Comparison of ENCODE assay signal across 8 mouse cellular contexts in the genomic region with DNA sequence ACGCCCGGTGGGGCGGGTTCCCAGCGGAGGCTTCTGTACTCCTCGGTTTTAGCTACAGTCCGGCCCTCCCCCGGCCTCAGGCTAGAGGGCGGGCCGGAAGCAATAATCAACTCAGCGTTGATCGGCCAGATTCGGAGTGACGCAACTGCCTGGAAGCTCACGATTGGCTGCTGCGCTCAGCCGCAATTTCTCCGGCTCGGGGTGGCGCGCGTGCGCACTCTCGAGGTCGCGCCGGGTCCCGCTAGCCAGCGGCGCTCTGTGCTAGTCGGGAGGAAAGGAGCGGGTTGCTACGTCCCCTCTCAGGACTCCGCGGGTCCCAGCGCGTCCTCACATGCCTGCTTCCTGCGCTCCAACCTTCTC. TPM values are rescaled to one million over a fixed set of nuclear protein-coding genes. Genes with fewer than 3 reads are reported as not detected.
DNase-seq lines count a peak whose midpoint lies in the region; ATAC-seq lines count a peak whose summit lies in the region.

A gene (minus strand): TSS at position 113 of the 360 bp plus-strand sequence.

- peak within 1 kb of the TSS; percentile 67 for H3K4me3 ChIP-seq in forebrain, embryonic 14.5 days (ENCODE audit: low read depth, low read length)
- H3K4me3 ChIP-seq in neural tube, embryonic 15.5 days (replicated peaks), result peak within 1 kb of the TSS; percentile 77

- under 1% methylated on average over 37 of the region's 37 CpGs for WGBS in forebrain, embryonic 14.5 days
- WGBS in neural tube, embryonic 15.5 days, result 0% methylated on average over 37 of the region's 37 CpGs

- H3K27ac ChIP-seq in forebrain, embryonic 14.5 days (ENCODE audit: low read depth, low read length), result peak within 1 kb of the TSS; percentile 80
- H3K27ac ChIP-seq in neural tube, embryonic 15.5 days (replicated peaks), result peak within 1 kb of the TSS; percentile 87

- no peaks in the 10 kb centered on the region for H3K27me3 ChIP-seq in forebrain, embryonic 14.5 days (replicated peaks; ENCODE audit: control insufficient read depth, insufficient read depth, low read length)
- H3K27me3 ChIP-seq in neural tube, embryonic 15.5 days (replicated peaks), result no peaks in the 10 kb centered on the region

- H3K9ac ChIP-seq in forebrain, embryonic 14.5 days (ENCODE audit: low read length), result peak within 1 kb of the TSS; percentile 74
- peak within 1 kb of the TSS; percentile 88 for H3K9ac ChIP-seq in neural tube, embryonic 15.5 days (replicated peaks)

- peaks cover 10% of the 10 kb centered on the region for H3K4me1 ChIP-seq in forebrain, embryonic 14.5 days (ENCODE audit: control insufficient read depth, insufficient read depth, low read length)
- H3K4me1 ChIP-seq in neural tube, embryonic 15.5 days, result peaks cover 41% of the 10 kb centered on the region

- no peaks in the 10 kb centered on the region for H3K9me3 ChIP-seq in forebrain, embryonic 14.5 days (replicated peaks; ENCODE audit: control insufficient read depth, low read length)
- H3K9me3 ChIP-seq in neural tube, embryonic 15.5 days (replicated peaks), result no peaks in the 10 kb centered on the region

- peak within 1 kb of the TSS; percentile 69 for H3K4me2 ChIP-seq in forebrain, embryonic 14.5 days (ENCODE audit: low read length)
- peak within 1 kb of the TSS; percentile 90 for H3K4me2 ChIP-seq in neural tube, embryonic 15.5 days

- intact Hi-C loops in heart, postnatal 14 days (cut with DNase I), result loop anchor here (2.0 to 5.0 kb wide), 2 partner anchors 33 to 121 kb away; a partner anchor contains a TSS

- no peaks in the 10 kb centered on the region for H3K36me3 ChIP-seq in forebrain, embryonic 14.5 days (ENCODE audit: control insufficient read depth, insufficient read depth, low read length)
- H3K36me3 ChIP-seq in neural tube, embryonic 15.5 days, result no peaks in the 10 kb centered on the region

- ATAC-seq in forebrain, embryonic 14.5 days, result peak; percentile 98
- peak; percentile 96 for ATAC-seq in neural tube, embryonic 15.5 days (ENCODE audit: low FRiP score)

- DNase-seq in ES-CJ7 (ENCODE audit: low read depth, low spot score), result peak; percentile 96
- DNase-seq in cerebellum, adult 11 months, result peak; percentile 95
- peak; percentile 98 for DNase-seq in forebrain, embryonic 14.5 days (ENCODE audit: low spot score)
- peak; percentile 96 to 97 for DNase-seq in heart, postnatal 14 days
- DNase-seq in layer of hippocampus, adult 11-12 months (ENCODE audit: low spot score), result peak; percentile 94
- DNase-seq in lung, adult 18-20 months, result peak; percentile 96 to 97
- DNase-seq in testis, postnatal 14 days (ENCODE audit: low spot score), result peak; percentile 91

RNA-seq across cellular contexts. Expression of the gene that starts here (rescaled TPM):
- polyA plus RNA-seq in forebrain, embryonic 14.5 days (2014; fragmentation: Nextera tagmentation; extraction: Ambion mirVana), result 21.7 and 26.5 TPM in 2 replicates
- 10 to 100 TPM; 29.5 to 34.7 TPM for total RNA-seq in heart, postnatal 14 days (2021)
- 40.3 and 42.6 TPM in 2 replicates for polyA plus RNA-seq in neural tube, embryonic 15.5 days (2015; fragmentation: Nextera tagmentation; extraction: Ambion mirVana)

Comparison
In these comparisons a context has a peak if more than half of its experiments do, and no peak if none do; other contexts are left out.
1. Peak in every context shown above with its lines: DNase-seq, ATAC-seq, H3K4me3 ChIP-seq and H3K27ac ChIP-seq.